8 mouse cellular contexts compared by ENCODE assay signal in the genomic region with DNA sequence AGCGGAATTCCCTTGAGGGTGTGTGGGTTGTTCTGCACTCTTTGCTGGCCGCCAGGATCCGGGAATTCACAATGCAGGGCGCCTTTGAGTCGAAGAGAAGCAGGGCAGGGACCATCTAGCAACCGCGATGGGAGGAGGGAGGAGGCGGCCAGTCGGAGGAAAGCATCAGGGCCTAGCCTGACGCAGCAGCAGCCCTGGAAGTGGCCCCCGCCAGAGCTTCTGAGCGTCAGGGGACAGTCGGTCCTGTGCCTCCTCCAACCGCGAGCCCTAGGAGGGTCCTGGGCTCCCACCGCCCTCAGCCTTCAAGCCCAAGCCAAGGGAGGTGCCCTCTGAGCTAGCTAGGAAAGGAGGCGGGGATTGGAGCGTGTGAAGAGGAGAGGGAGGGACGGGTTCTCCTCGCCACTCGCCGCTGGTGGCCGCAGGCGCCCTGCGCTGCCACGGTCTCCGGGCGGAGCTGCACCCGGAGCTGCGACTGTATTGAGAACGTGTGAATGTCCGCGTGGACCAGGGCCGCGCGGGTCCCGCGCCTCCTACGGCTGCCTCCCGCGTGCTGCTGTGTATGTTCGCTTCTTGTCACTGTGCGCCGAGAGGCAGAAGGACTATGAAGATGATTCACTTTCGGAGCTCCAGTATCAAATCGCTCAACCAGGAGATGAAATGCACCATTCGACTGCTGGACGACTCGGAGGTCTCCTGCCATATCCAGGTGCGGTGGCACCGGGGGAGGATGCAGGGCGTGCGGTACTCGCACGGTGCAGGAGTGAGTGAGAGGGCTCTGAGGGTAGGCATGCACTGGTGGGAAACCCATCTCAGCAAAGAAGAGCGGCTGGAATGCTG. TPM values are rescaled to one million over a fixed set of nuclear protein-coding genes. Genes with fewer than 3 reads are reported as not detected.
A peak's percentile ranks its signal among the peaks of the same experiment; 100 is the strongest.
DNase-seq lines count a peak whose midpoint lies in the region; ATAC-seq and TF ChIP-seq lines count a peak whose summit lies in the region.

Gene Frmd3 (plus strand): TSS at position 232 of the 837 bp plus-strand sequence.

- H3K27ac ChIP-seq in brown adipose tissue, adult 24 weeks (replicated peaks; ENCODE audit: low read depth, low read length) = no peak within 1 kb of the TSS
- H3K27ac ChIP-seq in forebrain, embryonic 11.5 days (ENCODE audit: low read depth, low read length) = 0 out of 2 replicates have a peak within 1 kb of the TSS, but pooled peaks have one; percentile 18
- no peak within 1 kb of the TSS for H3K27ac ChIP-seq in heart, embryonic 16.5 days (ENCODE audit: low read length)
- H3K27ac ChIP-seq in layer of hippocampus, adult 2 months = peak within 1 kb of the TSS; percentile 85
- no peak within 1 kb of the TSS for H3K27ac ChIP-seq in liver, embryonic 16.5 days (ENCODE audit: low read length)

- H3K9me3 ChIP-seq in G1E (replicated peaks) = peaks cover 20% of the 10 kb centered on the region
- no peaks in the 10 kb centered on the region for H3K9me3 ChIP-seq in forebrain, embryonic 11.5 days (ENCODE audit: control insufficient read depth, low read length)
- no peaks in the 10 kb centered on the region for H3K9me3 ChIP-seq in heart, embryonic 16.5 days (replicated peaks; ENCODE audit: control insufficient read depth, low read length)
- no peaks in the 10 kb centered on the region for H3K9me3 ChIP-seq in liver, embryonic 16.5 days (replicated peaks; ENCODE audit: control insufficient read depth, low read length)

- TF ChIP-seq CTCF in G1E (IDR thresholded peaks at IDR 0.05; ENCODE audit: low read depth, low read length) = no peak
- TF ChIP-seq CTCF in layer of hippocampus, adult 2 months (conservative IDR thresholded peaks at IDR 0.05) = peak; percentile 33

- ATAC-seq in G1E (ENCODE audit: extremely low read depth, insufficient number of reproducible peaks, low FRiP score, poor library complexity, severe bottlenecking) = no peak
- peak; percentile 95 for ATAC-seq in forebrain, embryonic 11.5 days (replicated peaks; ENCODE audit: low FRiP score)
- peak; percentile 76 for ATAC-seq in heart, embryonic 16.5 days (replicated peaks; ENCODE audit: extremely low read depth, insufficient read depth, low FRiP score)
- ATAC-seq in liver, embryonic 16.5 days (ENCODE audit: low read depth) = no peak

- WGBS in forebrain, embryonic 11.5 days = under 1% methylated on average over 55 of the region's 56 CpGs
- WGBS in heart, embryonic 16.5 days = under 1% methylated on average over 56 of the region's 56 CpGs
- WGBS in liver, embryonic 16.5 days (ENCODE audit: insufficient replicate concordance) = 1% methylated on average over 56 of the region's 56 CpGs

- peak within 1 kb of the TSS; percentile 89 for H3K4me2 ChIP-seq in forebrain, embryonic 11.5 days (ENCODE audit: low read depth, low read length, severe bottlenecking)
- peak within 1 kb of the TSS; percentile 82 for H3K4me2 ChIP-seq in heart, embryonic 16.5 days (ENCODE audit: low read depth, low read length)
- H3K4me2 ChIP-seq in liver, embryonic 16.5 days (ENCODE audit: low read depth, low read length) = peak within 1 kb of the TSS; percentile 24; the same call in 1 of the 2 replicates

- H3K9ac ChIP-seq in forebrain, embryonic 11.5 days (ENCODE audit: low read length) = peak within 1 kb of the TSS; percentile 74
- H3K9ac ChIP-seq in heart, embryonic 16.5 days (ENCODE audit: low read length) = peak within 1 kb of the TSS; percentile 58
- no peak within 1 kb of the TSS for H3K9ac ChIP-seq in liver, embryonic 16.5 days (ENCODE audit: low read depth, low read length)

- H3K4me3 ChIP-seq in G1E (ENCODE audit: low read depth, low read length) = peak within 1 kb of the TSS; percentile 20; the same call in 1 of the 2 replicates
- H3K4me3 ChIP-seq in brown adipose tissue, adult 24 weeks (ENCODE audit: insufficient read depth, low read depth, low read length) = peak within 1 kb of the TSS; percentile 34
- H3K4me3 ChIP-seq in forebrain, embryonic 11.5 days (ENCODE audit: low read depth, low read length) = peak within 1 kb of the TSS; percentile 53
- peak within 1 kb of the TSS; percentile 62 for H3K4me3 ChIP-seq in heart, embryonic 16.5 days (ENCODE audit: low read length)
- peak within 1 kb of the TSS; percentile 59 for H3K4me3 ChIP-seq in layer of hippocampus, adult 2 months
- peak within 1 kb of the TSS; percentile 30 for H3K4me3 ChIP-seq in liver, embryonic 16.5 days (ENCODE audit: low read depth, low read length)

- H3K4me1 ChIP-seq in G1E (ENCODE audit: insufficient read depth, low read depth, low read length) = no peaks in the 10 kb centered on the region
- no peaks in the 10 kb centered on the region for H3K4me1 ChIP-seq in brown adipose tissue, adult 24 weeks (ENCODE audit: control insufficient read depth, insufficient read depth, insufficient read length, low read length)
- peaks cover 6% of the 10 kb centered on the region; the same call in 1 of the 2 replicates for H3K4me1 ChIP-seq in forebrain, embryonic 11.5 days (replicated peaks; ENCODE audit: control insufficient read depth, insufficient read depth, low read length)
- peaks cover 5% of the 10 kb centered on the region; the same call in 1 of the 2 replicates for H3K4me1 ChIP-seq in heart, embryonic 16.5 days (ENCODE audit: control insufficient read depth, insufficient read depth, low read length)
- no peaks in the 10 kb centered on the region for H3K4me1 ChIP-seq in liver, embryonic 16.5 days (ENCODE audit: control insufficient read depth, low read depth, low read length)

- no peak for DNase-seq in G1E (ENCODE audit: low spot score)
- DNase-seq in forebrain, embryonic 11.5 days (ENCODE audit: low spot score) = peak; percentile 85
- peak; percentile 54 to 58 for DNase-seq in layer of hippocampus, adult 2 months (ENCODE audit: low spot score in 2 of 2)
- DNase-seq in right cerebral cortex, postnatal 25 days = peak; percentile 81
- DNase-seq in adipocyte (ENCODE audit: low spot score) = no peak

- no peaks in the 10 kb centered on the region for H3K36me3 ChIP-seq in G1E (replicated peaks)
- H3K36me3 ChIP-seq in forebrain, embryonic 11.5 days (ENCODE audit: control insufficient read depth, insufficient read depth, low read length) = no peaks in the 10 kb centered on the region
- H3K36me3 ChIP-seq in heart, embryonic 16.5 days (ENCODE audit: control insufficient read depth, insufficient read depth) = no peaks in the 10 kb centered on the region
- no peaks in the 10 kb centered on the region for H3K36me3 ChIP-seq in liver, embryonic 16.5 days (ENCODE audit: control insufficient read depth, insufficient read depth)

- H3K27me3 ChIP-seq in G1E (ENCODE audit: insufficient read depth, low read length) = no peaks in the 10 kb centered on the region; the same call in 1 of the 2 replicates
- no peaks in the 10 kb centered on the region for H3K27me3 ChIP-seq in forebrain, embryonic 11.5 days (ENCODE audit: control insufficient read depth, insufficient read depth, low read length)
- H3K27me3 ChIP-seq in heart, embryonic 16.5 days (ENCODE audit: control insufficient read depth, insufficient read depth, low read length) = peaks cover 11% of the 10 kb centered on the region
- H3K27me3 ChIP-seq in liver, embryonic 16.5 days (ENCODE audit: control insufficient read depth, insufficient read depth, low read depth, low read length) = no peaks in the 10 kb centered on the region; the same call in none of the 2 replicates

RNA-seq across cellular contexts. Expression of gene Frmd3, which starts in this region (rescaled TPM):
- total RNA-seq in G1E (2014; fragmentation: Nextera tagmentation) (not detected in 2 replicates), G1E (2017) (0.16 and 0.17 TPM in 2 replicates)
- not detected in 2 replicates for polyA plus RNA-seq in G1E (2012)
- 0.32 TPM in 1 of 2 replicates, not detected in the other for polyA plus RNA-seq in brown adipose tissue, adult 24 weeks (2012; ENCODE audit: insufficient read depth, insufficient read length, missing spikeins)
- 2.5 and 2.8 TPM in 2 replicates for polyA plus RNA-seq in forebrain, embryonic 11.5 days (2014; fragmentation: Nextera tagmentation; extraction: Ambion mirVana)
- 0.25 and 0.32 TPM in 2 replicates for polyA plus RNA-seq in heart, embryonic 16.5 days (2015; fragmentation: Nextera tagmentation; extraction: Ambion mirVana)
- 1 to 10 TPM; 3.7 to 3.8 TPM for total RNA-seq in layer of hippocampus, adult 2 months (2021)
- polyA plus RNA-seq in liver, embryonic 16.5 days (2015; fragmentation: Nextera tagmentation; extraction: Ambion mirVana) = 0.05 and 0.07 TPM in 2 replicates

Comparison
In these comparisons a context has a peak if more than half of its experiments do, and no peak if none do; other contexts are left out.
1. RNA of gene Frmd3 (total RNA-seq): 3.7 to 3.8 TPM in layer of hippocampus, adult 2 months; 0.16 to 0.17 TPM in G1E; every median in the first group is over 4 times any median in the second.
2. Peak in ATAC-seq, H3K4me3 ChIP-seq, H3K9ac ChIP-seq and H3K4me2 ChIP-seq in heart, embryonic 16.5 days; RNA of the gene not detected or under 1 TPM.
3. DNase-seq: peak in forebrain, embryonic 11.5 days (single experiment), layer of hippocampus, adult 2 months (2 of 2) and right cerebral cortex, postnatal 25 days (single experiment); none in G1E (single experiment) and adipocyte (single experiment).
4. H3K27ac ChIP-seq: peak in forebrain, embryonic 11.5 days (single experiment) and layer of hippocampus, adult 2 months (single experiment); none in brown adipose tissue, adult 24 weeks (single experiment), heart, embryonic 16.5 days (single experiment) and liver, embryonic 16.5 days (single experiment).
5. H3K4me2 ChIP-seq: peak in every context shown above with its lines; median percentile 89 in forebrain, embryonic 11.5 days; 82 in heart, embryonic 16.5 days; 24 in liver, embryonic 16.5 days.
6. Peak in every context shown above with its lines, with median percentiles within 50 percentile points of each other: H3K4me3 ChIP-seq.